Comparison of ENCODE assay signal across 8 mouse cellular contexts in genomic region chr14:54443196-54443595, GRCm38 (mm10). TPM values are rescaled to one million over a fixed set of nuclear protein-coding genes. Genes with fewer than 3 reads are reported as not detected.
DNase-seq lines count a peak whose midpoint lies in the region; ATAC-seq and TF ChIP-seq lines count a peak whose summit lies in the region.

No protein-coding gene starts in this region.

- TF ChIP-seq POLR2A in bone marrow macrophage, adult 2 months (IDR thresholded peaks at IDR 0.05; ENCODE audit: borderline replicate concordance, low read depth, low read length), result no peak

- no peak for TF ChIP-seq CTCF in bone marrow macrophage, adult 2 months (IDR thresholded peaks at IDR 0.05; ENCODE audit: low read depth, low read length)

- peak overlapping the region; percentile 74 for H3K27ac ChIP-seq in bone marrow macrophage, adult 2 months (ENCODE audit: insufficient read depth, low read depth, low read length)
- H3K27ac ChIP-seq in limb, embryonic 10.5 days, result peak overlapping the region; percentile 82
- peak overlapping the region; percentile 90 for H3K27ac ChIP-seq in stomach, embryonic 15.5 days

- H3K4me3 ChIP-seq in bone marrow macrophage, adult 2 months (ENCODE audit: insufficient read depth, low read length), result no peak overlapping the region
- H3K4me3 ChIP-seq in limb, embryonic 10.5 days, result peak overlapping the region; percentile 29
- no peak overlapping the region for H3K4me3 ChIP-seq in stomach, embryonic 15.5 days (replicated peaks)

- no peak overlapping the region for H3K9ac ChIP-seq in stomach, embryonic 15.5 days

- intact Hi-C loops in gastrocnemius, postnatal 36 days (cut with DNase I), result no loop called here

- H3K27me3 ChIP-seq in limb, embryonic 10.5 days (ENCODE audit: low read depth, poor library complexity, severe bottlenecking), result no peaks in the 10 kb centered on the region
- no peaks in the 10 kb centered on the region for H3K27me3 ChIP-seq in stomach, embryonic 15.5 days (replicated peaks)

- 11% methylated on average over 3 of the region's 3 CpGs for WGBS in limb, embryonic 10.5 days
- 21% methylated on average over 3 of the region's 3 CpGs for WGBS in stomach, embryonic 15.5 days

- H3K36me3 ChIP-seq in limb, embryonic 10.5 days, result peaks cover 37% of the 10 kb centered on the region
- H3K36me3 ChIP-seq in stomach, embryonic 15.5 days, result peaks cover 25% of the 10 kb centered on the region

- DNase-seq in adrenal gland, postnatal 10 days, result peak; percentile 63
- no peak for DNase-seq in adrenal gland, adult 2 months
- peak; percentile 53 to 62 for DNase-seq in gastrocnemius, postnatal 36 days
- peak; percentile 67 for DNase-seq in limb, embryonic 10.5 days (ENCODE audit: low spot score)
- no peak for DNase-seq in spleen, postnatal 10 days (ENCODE audit: low spot score in 2 of 2)
- no peak for DNase-seq in right cerebral cortex, postnatal 14 days

- peaks cover 54% of the 10 kb centered on the region for H3K4me1 ChIP-seq in bone marrow macrophage, adult 2 months (ENCODE audit: control insufficient read depth, insufficient read depth, low read length)
- peaks cover 30% of the 10 kb centered on the region for H3K4me1 ChIP-seq in limb, embryonic 10.5 days
- H3K4me1 ChIP-seq in stomach, embryonic 15.5 days, result peaks cover 11% of the 10 kb centered on the region; the same call in 1 of the 2 replicates

- H3K4me2 ChIP-seq in stomach, embryonic 15.5 days, result no peak overlapping the region

- peak; percentile 61; the same call in 1 of the 2 replicates for ATAC-seq in stomach, embryonic 15.5 days (ENCODE audit: insufficient read depth, low FRiP score, low read depth)

- no peaks in the 10 kb centered on the region for H3K9me3 ChIP-seq in limb, embryonic 10.5 days (replicated peaks)
- H3K9me3 ChIP-seq in stomach, embryonic 15.5 days, result no peaks in the 10 kb centered on the region

RNA-seq across cellular contexts. Expression of gene Mmp14, which starts 11.8 kb away (rescaled TPM):
- 100 to 1,000 TPM; 127 to 128 TPM for total RNA-seq in adrenal gland, postnatal 10 days (2021)
- total RNA-seq in adrenal gland, adult 2 months (2021), result 10 to 100 TPM; 36.2 to 39.9 TPM
- 173 and 192 TPM in 2 replicates for polyA plus RNA-seq in adrenal gland, adult 2 months (2012; rRNA removed)
- 20.2 and 24.9 TPM in 2 replicates for polyA plus RNA-seq in bone marrow macrophage, adult 2 months (2012; ENCODE audit: insufficient read depth, insufficient read length, missing spikeins)
- 10 to 100 TPM; 10.7 to 10.8 TPM for total RNA-seq in gastrocnemius, postnatal 36 days (2021)
- polyA plus RNA-seq in limb, embryonic 10.5 days (2016; fragmentation: Nextera tagmentation; extraction: Ambion mirVana), result 68.3 and 84.7 TPM in 2 replicates
- polyA plus RNA-seq in stomach, embryonic 15.5 days (2015; fragmentation: Nextera tagmentation; extraction: Ambion mirVana), result 126 and 139 TPM in 2 replicates

RNA-seq across cellular contexts. Expression of gene Mrpl52, which starts 16.5 kb away (rescaled TPM):
- 100 to 1,000 TPM; 204 to 212 TPM for total RNA-seq in adrenal gland, postnatal 10 days (2021)
- 100 to 1,000 TPM; 162 to 202 TPM for total RNA-seq in adrenal gland, adult 2 months (2021)
- 2,091 and 3,081 TPM in 2 replicates for polyA plus RNA-seq in adrenal gland, adult 2 months (2012; rRNA removed)
- polyA plus RNA-seq in bone marrow macrophage, adult 2 months (2012; ENCODE audit: insufficient read depth, insufficient read length, missing spikeins), result 88.5 and 89.7 TPM in 2 replicates
- 10 to 100 TPM; 87.6 to 92.8 TPM for total RNA-seq in gastrocnemius, postnatal 36 days (2021)
- 198 and 219 TPM in 2 replicates for polyA plus RNA-seq in limb, embryonic 10.5 days (2016; fragmentation: Nextera tagmentation; extraction: Ambion mirVana)
- polyA plus RNA-seq in stomach, embryonic 15.5 days (2015; fragmentation: Nextera tagmentation; extraction: Ambion mirVana), result 273 and 275 TPM in 2 replicates

RNA-seq across cellular contexts. Expression of gene Lrp10, which starts 20.7 kb away (rescaled TPM):
- 10 to 100 TPM; 71.9 to 89.4 TPM for total RNA-seq in adrenal gland, postnatal 10 days (2021)
- total RNA-seq in adrenal gland, adult 2 months (2021), result 100 to 1,000 TPM; 116 to 139 TPM
- 262 and 276 TPM in 2 replicates for polyA plus RNA-seq in adrenal gland, adult 2 months (2012; rRNA removed)
- polyA plus RNA-seq in bone marrow macrophage, adult 2 months (2012; ENCODE audit: insufficient read depth, insufficient read length, missing spikeins), result 64.2 and 81.2 TPM in 2 replicates
- total RNA-seq in gastrocnemius, postnatal 36 days (2021), result 10 to 100 TPM; 34.2 to 36.1 TPM
- 23.9 and 24.4 TPM in 2 replicates for polyA plus RNA-seq in limb, embryonic 10.5 days (2016; fragmentation: Nextera tagmentation; extraction: Ambion mirVana)
- 49.6 and 51.9 TPM in 2 replicates for polyA plus RNA-seq in stomach, embryonic 15.5 days (2015; fragmentation: Nextera tagmentation; extraction: Ambion mirVana)

RNA-seq across cellular contexts. Expression of gene Slc7a7, which starts 25.6 kb away (rescaled TPM):
- total RNA-seq in adrenal gland, postnatal 10 days (2021), result 1 to 10 TPM; 6.2 to 7.9 TPM
- 1 to 10 TPM; 2.8 to 3.9 TPM for total RNA-seq in adrenal gland, adult 2 months (2021)
- 3.7 and 4.2 TPM in 2 replicates for polyA plus RNA-seq in adrenal gland, adult 2 months (2012; rRNA removed)
- polyA plus RNA-seq in bone marrow macrophage, adult 2 months (2012; ENCODE audit: insufficient read depth, insufficient read length, missing spikeins), result 30.9 and 32.7 TPM in 2 replicates
- 1 to 10 TPM in 1 of 2 experiments, under 1 TPM in 1; 0.97 to 1.5 TPM for total RNA-seq in gastrocnemius, postnatal 36 days (2021)
- 2.3 and 3.1 TPM in 2 replicates for polyA plus RNA-seq in limb, embryonic 10.5 days (2016; fragmentation: Nextera tagmentation; extraction: Ambion mirVana)
- 17.0 and 19.9 TPM in 2 replicates for polyA plus RNA-seq in stomach, embryonic 15.5 days (2015; fragmentation: Nextera tagmentation; extraction: Ambion mirVana)

RNA-seq across cellular contexts. Expression of gene Rem2, which starts 32.7 kb away (rescaled TPM):
- total RNA-seq in adrenal gland, postnatal 10 days (2021), result under 1 TPM; 0.39 to 0.87 TPM
- total RNA-seq in adrenal gland, adult 2 months (2021), result under 1 TPM; 0.29 to 0.45 TPM
- 0.40 and 0.49 TPM in 2 replicates for polyA plus RNA-seq in adrenal gland, adult 2 months (2012; rRNA removed)
- polyA plus RNA-seq in bone marrow macrophage, adult 2 months (2012; ENCODE audit: insufficient read depth, insufficient read length, missing spikeins), result not detected in 2 replicates
- not detected for total RNA-seq in gastrocnemius, postnatal 36 days (2021)
- polyA plus RNA-seq in limb, embryonic 10.5 days (2016; fragmentation: Nextera tagmentation; extraction: Ambion mirVana), result 3.6 and 5.3 TPM in 2 replicates
- 1.6 and 2.3 TPM in 2 replicates for polyA plus RNA-seq in stomach, embryonic 15.5 days (2015; fragmentation: Nextera tagmentation; extraction: Ambion mirVana)

Comparison
In these comparisons a context has a peak if more than half of its experiments do, and no peak if none do; other contexts are left out.
1. DNase-seq: peak in adrenal gland, postnatal 10 days (single experiment), gastrocnemius, postnatal 36 days (2 of 2) and limb, embryonic 10.5 days (single experiment); none in adrenal gland, adult 2 months (single experiment), spleen, postnatal 10 days (0 of 2) and right cerebral cortex, postnatal 14 days (single experiment).
2. Peak in every context shown above with its lines, with median percentiles within 50 percentile points of each other: H3K27ac ChIP-seq.